Mouse (Mus musculus): Measurements from ENCODE around the gene Hsd17b6.
"Not testable (repeated sequence)": the region's sequence is repeated elsewhere in the genome, so short reads cannot be mapped to it uniquely, and the experiment has no call there.

The Hsd17b6 gene

GRCm38 (mm10) chr10:128007446-128007845 lies at the start of gene Hsd17b6:
Gene Hsd17b6 (minus strand): TSS chr10:128007611.
- DNase-seq = no peak

GRCm38 (mm10) chr10:128053001-128053400 lies 45.6 kb upstream of the Hsd17b6 start:
- no peak for DNase-seq

GRCm38 (mm10) chr10:128052136-128052535 lies 44.7 kb upstream of the Hsd17b6 start:
- DNase-seq = not testable (repeated sequence)

GRCm38 (mm10) chr10:128051589-128051988 lies 44.2 kb upstream of the Hsd17b6 start:
- no peak for DNase-seq

- DNase-seq = no peak
Measured at GRCm38 (mm10) chr10:128050355-128050754, 42.9 kb upstream of the Hsd17b6 start.

- DNase-seq = no peak
Measured at GRCm38 (mm10) chr10:128049741-128050140, 42.3 kb upstream of the Hsd17b6 start.

GRCm38 (mm10) chr10:128048157-128048556 lies 40.7 kb upstream of the Hsd17b6 start:
- no peak for DNase-seq

- no peak for DNase-seq
Measured at GRCm38 (mm10) chr10:128043041-128043835, 35.8 kb upstream of the Hsd17b6 start.

- no peak for DNase-seq
Measured at GRCm38 (mm10) chr10:128042466-128042865, 35.1 kb upstream of the Hsd17b6 start.

GRCm38 (mm10) chr10:128041636-128042035 lies 34.2 kb upstream of the Hsd17b6 start:
- no peak for DNase-seq

- DNase-seq = no peak
Measured at GRCm38 (mm10) chr10:128040293-128040692, 32.9 kb upstream of the Hsd17b6 start.

- no peak for DNase-seq
Measured at GRCm38 (mm10) chr10:128039858-128040257, 32.4 kb upstream of the Hsd17b6 start.

- no peak for DNase-seq
Measured at GRCm38 (mm10) chr10:128039167-128039566, 31.8 kb upstream of the Hsd17b6 start.

- DNase-seq = no peak
Measured at GRCm38 (mm10) chr10:128037921-128038320, 30.5 kb upstream of the Hsd17b6 start.

GRCm38 (mm10) chr10:128036746-128037425 lies 29.5 kb upstream of the Hsd17b6 start:
- DNase-seq = peak; percentile 36 to 45

- no peak for DNase-seq
Measured at GRCm38 (mm10) chr10:128030860-128031259, 23.4 kb upstream of the Hsd17b6 start.

GRCm38 (mm10) chr10:128029931-128030330 lies 22.5 kb upstream of the Hsd17b6 start:
- no peak for DNase-seq

GRCm38 (mm10) chr10:128023496-128023895 lies 16.1 kb upstream of the Hsd17b6 start:
- no peak for DNase-seq

- DNase-seq = no peak
Measured at GRCm38 (mm10) chr10:128022196-128022595, 14.8 kb upstream of the Hsd17b6 start.

GRCm38 (mm10) chr10:128015068-128015934 lies 7.9 kb upstream of the Hsd17b6 start, which contains the start of gene Prim1:
Gene Prim1 (plus strand): TSS chr10:128015168.
- DNase-seq = peak; percentile 88 to 91

- DNase-seq = no peak
Measured at GRCm38 (mm10) chr10:128009735-128010134, 2.3 kb upstream of the Hsd17b6 start.

- peak; percentile 68 to 77 for DNase-seq
Measured at GRCm38 (mm10) chr10:128008207-128008889, 937 bp upstream of the Hsd17b6 start.
